Mouse (Mus musculus) hematopoietic stem cell, adult 5-6 weeks (primary cell): Measurements from ENCODE around the gene Lsp1. TPM values are rescaled to one million over a fixed set of nuclear protein-coding genes. Genes with fewer than 3 reads are reported as not detected.
A peak's percentile ranks its signal among the peaks of the same experiment; 100 is the strongest.

Source experiments
- ATAC-seq, 2 experiments: fragments of 125-278 bp in 1 of 2; replicated peaks in 1 of 2; 2 replicates each; pipeline ENCODE4 v1.8.0; 2016 to 2017; ENCODE audit warnings: inconsistent platforms in 2 of 2, mild to moderate bottlenecking in 2 of 2, moderate number of reproducible peaks in 2 of 2, low read depth in 1 of 2, moderate TSS enrichment in 1 of 2; ENCODE audit not compliant: low FRiP score in 2 of 2, poor library complexity in 2 of 2, severe bottlenecking in 2 of 2, insufficient read depth in 1 of 2, low TSS enrichment in 1 of 2
- total RNA-seq: library from RNA; stranded (forward); fragments of 172-1452, 232-1000 nt; gene quantifications from 2 replicates; pipeline ENCODE4 v1.2.3, GENCODE M21; 2017

Lsp1 gene
- total RNA-seq, 1 experiment from 2014 or later = 233 TPM

DNA sequence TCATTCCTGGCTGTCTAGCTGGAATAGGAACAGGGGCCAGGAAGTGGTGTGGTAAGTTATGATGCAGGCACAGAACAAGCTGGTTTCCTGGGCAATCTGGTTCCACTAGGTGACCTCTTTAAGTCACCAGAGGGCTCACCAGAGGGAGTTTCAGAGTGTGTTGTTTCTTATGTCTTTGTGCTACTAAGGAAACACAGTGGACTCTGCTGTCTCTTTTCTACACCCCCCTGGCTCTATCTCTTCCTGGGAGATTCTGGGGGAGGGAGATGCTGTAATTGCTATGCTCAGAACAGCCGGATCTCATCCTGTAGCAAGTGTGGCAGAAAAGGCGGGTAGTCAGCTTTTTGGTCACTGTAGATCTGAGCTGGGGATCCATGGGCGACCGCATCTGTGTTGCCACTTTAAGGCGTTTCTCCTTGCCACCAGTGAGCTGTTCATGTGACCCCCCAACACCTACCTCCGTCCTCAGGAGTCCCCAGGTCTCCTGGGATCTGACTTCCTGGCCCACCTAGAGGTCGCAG, 9.6 kb downstream of the Lsp1 start:
- ATAC-seq = peak; percentile 44 to 61; a peak in 3 of 4 replicates

DNA sequence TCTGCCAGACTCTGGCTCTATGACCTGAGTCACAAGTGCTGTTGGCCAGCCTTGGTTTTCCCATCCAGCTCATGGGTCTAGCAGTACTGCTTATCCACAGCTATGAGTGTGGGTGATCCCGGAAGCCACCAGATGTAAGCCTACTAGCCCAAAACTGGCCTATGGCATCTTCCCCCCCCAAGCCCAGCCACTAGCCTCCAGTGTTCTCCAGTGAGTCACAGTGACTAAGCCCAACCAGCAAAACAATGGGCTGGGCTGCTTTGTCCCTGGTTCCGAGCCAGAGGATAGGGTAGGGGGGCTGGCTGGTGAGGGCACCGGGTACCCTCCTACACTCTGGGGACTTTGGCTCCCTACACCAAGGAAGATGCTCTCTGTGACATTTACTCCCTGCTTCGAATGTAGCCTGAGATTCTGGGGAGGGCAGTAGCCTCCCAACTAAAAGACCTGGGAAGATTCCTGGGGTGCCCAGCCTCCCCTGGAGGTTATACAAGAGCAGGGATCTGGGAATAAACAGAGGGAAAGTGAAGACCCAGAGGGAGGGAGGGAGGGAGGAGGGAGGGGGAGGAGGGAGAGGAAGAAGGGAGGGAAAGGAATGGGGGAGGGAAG, 10.3 kb downstream of the Lsp1 start:
- peak; percentile 19 to 39; a peak in 1 of 4 replicates for ATAC-seq

DNA sequence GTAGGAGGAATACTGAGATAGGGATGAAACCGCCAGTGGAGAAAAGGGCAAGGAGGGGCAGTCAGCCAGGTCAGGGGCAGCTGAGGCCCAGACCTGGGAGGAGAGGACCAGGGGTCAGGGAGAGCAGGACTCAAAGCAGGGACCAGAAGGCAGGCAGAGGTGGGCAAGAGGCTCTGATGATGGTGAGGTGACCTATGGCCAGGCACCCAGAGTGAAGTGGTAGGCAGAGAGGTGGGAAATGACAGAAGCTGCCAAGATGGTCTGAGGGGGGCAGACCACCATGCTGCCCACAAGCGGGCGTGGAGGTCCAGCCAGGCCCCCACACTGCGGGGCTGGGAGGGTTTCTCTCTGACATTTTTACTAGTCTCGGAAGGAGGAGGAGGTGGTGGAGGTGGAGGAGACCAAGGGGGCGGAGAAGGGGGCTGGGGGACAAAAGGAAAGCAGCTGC, 10.8 kb downstream of the Lsp1 start:
- ATAC-seq = no peak

DNA sequence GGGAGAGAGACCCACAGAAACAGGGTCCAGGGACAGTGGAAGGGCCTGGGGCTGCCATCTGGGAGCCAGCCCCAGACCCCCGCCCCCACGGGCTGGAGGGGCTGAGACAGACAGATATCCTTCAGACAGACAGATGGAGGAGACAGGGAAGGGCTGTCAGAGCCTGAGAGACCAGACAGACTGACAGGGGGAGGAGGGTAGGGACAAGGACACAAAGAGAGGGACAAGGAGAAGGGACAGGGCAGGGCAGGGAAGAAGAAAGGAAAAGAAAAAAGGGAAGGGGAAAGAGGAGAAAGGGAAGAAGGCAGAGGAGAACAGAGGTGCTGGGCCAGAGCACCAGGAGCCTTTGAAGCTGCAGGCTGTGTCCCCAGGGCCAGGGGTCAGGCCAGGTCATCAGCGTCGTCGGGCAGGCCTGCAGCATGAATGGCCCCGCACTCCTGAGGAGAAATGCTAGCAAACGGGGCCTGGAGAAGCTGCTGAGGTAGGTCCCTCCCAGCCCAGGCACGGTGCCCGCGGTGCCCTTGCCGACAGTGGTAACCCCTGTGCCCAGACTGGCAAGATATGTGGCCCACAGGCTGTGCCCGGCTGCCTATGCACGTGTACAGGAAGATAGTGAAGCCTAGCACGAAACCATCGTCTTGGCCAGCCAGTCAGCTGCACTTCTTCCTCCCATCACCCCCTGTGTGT, 11.4 kb downstream of the Lsp1 start:
- ATAC-seq = peak; percentile 19; a peak in 1 of 4 replicates

DNA sequence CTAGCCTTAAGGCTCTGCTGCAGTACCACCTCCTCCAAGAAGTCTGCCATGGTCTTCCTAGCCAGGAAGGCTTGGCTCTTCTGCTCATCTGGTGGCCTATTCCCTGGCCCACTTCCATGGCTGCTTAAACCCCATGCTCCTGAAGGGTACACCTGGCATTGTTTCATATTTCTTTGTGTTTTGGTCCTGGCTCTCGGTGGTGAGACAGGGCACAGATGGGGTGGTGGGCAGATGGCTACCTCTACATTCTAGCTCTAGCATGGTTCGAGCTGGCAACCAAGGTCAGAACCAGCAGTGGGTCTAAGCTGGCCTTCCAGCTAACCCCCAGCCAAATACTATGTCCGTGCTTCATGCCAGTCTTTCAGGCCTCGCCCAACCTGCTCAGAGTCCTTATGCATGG, 12.3 kb downstream of the Lsp1 start:
- no peak for ATAC-seq

DNA sequence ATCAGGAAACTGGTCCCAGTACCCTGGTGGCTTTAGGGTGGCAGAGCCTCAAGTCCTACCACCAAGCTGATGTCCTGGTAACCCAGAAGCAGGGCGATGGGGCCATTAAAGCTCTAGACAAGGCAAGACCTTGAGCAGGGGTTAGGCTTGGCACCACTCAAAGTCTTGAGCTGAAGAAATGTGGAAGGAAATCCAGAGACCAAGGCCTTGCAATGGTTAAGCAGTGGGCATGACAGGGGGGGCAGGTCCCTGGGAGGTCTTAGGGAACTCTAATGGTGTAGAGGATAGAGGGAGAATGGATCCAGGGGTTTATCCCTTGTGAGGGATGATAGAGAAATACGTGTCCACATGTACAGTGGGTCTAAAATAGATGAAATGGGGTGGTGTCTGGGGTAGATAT, 12.9 kb downstream of the Lsp1 start:
- no peak for ATAC-seq

DNA sequence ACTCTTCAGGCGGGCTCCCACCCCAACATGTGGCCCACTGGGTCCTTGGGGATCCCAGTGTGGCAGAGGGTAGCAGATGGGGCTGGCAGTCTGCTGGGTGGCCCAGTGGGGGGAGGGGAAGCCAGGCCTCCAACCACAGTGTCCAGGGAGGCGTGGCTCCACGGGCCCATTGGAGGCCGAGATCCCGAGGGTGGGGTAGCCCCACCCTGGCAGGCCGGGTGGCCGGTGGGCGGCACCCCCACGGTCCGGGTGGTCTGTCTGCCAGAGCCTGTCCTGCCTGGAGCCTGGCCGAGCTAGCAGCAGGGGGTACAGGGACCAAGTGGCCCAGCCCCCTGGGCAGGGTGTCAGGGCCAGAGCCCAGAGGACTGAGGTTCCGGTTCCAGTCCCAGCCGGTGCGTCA, 14.2 kb downstream of the Lsp1 start:
- ATAC-seq = no peak

DNA sequence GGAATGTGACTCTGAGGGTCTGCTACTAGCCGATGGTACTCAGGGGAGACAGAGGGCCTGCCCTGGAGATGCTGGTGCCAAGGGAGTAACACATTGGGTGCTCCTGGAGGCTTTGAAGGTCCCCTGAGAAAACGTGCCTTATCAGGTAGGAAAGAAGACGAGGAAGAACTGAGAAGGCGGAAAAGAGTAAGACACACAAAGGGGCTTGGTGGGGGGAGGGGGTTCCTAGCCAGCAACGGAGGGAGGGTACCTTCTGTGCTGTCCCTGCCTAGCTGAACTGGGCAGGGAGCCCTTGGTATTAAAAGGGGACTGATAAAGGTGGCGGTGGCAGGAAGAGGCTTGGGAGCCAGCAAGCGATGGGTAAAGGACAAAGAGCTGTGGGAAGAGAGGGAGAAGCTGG, 15.0 kb downstream of the Lsp1 start:
- no peak for ATAC-seq

DNA sequence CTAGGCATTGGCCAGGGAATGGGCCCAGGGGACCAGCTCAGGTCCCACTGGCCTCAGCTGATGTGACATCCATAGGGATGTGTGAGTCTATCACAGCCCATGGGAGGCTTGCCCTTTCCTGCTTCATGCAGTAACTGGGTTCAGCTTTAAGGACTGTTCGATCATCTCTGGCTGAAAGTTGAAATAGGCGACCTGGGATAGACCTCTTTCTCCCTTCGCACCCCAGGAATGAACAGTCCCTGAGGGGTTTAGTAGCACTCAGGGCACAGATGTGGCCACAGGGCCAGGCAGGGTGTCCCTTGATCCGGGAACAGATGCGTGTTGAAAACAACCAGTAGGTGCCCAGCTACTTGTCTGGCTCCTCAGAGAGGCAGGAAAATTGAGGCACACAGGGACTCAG, 15.7 kb downstream of the Lsp1 start:
- no peak for ATAC-seq

DNA sequence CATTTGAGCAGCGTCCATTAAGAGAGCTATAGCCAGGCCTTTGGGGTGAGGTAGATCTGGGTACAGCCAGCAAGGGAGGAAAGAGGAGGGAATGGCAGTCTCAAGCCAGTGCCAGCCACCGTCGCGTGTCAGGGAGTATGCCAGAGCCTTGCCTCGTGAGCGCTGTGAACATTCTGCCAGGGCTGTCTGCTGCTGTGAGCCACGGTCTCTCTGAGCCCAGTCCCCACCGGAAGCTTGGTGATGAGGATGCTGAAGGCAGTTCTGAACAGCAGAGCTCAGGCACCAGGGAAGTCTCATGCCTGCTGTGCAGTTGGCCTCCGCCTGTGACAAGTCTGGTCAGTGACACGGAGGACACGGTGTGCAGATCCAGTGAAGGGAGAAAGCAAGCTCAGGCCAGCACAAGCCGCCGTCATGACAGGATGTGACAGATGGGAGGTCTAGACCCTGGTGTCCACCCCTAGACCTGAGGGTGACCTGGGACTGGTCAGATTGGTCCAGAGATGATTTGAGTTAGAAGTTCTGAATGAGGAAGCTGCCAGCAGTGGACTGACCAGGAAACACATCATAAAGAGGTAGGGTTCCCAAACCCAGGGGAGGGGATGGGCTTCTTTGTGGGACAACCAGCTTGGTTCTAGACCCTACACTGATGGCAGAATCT, 16.3 kb downstream of the Lsp1 start:
- ATAC-seq = no peak; a peak in 1 of 4 replicates

DNA sequence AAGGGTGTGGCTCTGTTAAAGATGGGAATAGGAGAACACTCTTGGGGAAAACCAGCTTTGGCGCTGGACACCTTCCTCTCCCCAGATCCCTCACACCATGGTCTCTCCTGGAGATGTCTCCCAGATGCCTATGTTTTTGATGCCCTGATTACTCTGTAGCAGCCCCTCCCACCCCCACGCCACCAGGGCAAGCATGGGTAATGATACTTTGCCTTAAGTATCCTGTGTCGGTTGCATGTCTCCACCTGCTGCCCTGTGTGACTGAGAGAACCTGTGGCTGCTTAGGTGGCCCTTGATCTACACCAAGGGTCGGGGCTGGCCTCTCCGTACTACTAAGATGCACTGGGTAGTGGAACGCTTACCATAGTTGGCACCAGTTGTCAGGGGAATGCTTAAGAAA, 17.4 kb downstream of the Lsp1 start:
- no peak for ATAC-seq

DNA sequence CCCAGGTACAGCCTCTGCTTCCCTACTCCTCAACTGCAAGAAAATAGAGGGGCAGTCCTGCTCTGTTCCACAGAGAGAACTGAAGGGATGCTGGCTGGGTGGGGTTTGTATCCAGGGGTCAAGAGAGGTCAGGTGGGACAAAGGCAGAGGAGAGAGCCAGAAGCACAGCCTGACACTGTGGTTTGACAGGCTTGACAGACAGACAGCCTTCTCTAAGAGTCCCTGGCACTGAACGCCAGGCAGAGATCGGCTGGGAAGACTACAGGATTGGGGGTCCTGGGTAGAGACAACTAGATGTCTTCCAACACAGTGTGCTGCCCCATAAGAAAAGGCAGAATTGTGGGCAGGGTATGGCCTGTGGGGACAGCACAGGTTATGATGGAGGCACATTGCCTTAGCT, 18.0 kb downstream of the Lsp1 start:
- no peak for ATAC-seq

DNA sequence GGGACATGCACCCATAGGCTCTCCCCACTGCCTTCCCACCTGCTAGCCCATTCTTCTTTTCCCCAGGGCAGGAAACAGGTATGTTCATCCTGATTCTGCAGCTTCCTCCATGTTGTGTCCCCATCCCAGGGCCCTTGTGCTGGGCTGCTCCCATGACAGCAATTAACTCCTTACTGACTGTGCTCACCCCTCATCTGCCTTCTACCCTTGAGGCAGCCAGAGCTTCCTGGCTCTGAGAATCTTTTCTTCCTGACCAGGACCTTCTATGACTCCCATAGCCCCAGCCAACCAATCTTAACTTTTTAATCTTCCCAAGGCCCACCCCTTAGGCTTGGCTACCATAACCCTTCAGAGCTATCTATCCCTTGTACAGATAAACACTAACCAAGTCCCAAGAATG, 18.7 kb downstream of the Lsp1 start:
- no peak for ATAC-seq

DNA sequence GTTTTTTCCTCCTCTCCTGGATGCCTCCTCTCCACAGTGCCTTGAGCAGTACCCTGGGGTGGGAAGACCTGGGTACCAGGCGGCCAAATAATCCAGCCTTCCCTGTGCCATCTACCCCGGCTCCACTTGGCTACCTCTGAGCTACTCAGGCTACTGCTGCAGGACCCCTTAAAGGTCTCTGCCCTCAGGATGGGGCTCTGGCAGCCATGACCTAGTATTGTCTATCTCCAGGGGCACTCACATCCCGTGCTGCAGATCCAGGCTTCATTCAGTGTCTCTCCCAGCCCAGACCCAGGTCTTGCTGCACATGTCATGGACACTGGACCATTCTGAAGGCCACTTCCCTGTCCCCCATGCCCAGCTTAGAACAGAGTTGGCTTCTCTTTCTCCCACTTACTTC, 19.3 kb downstream of the Lsp1 start:
- ATAC-seq = no peak

DNA sequence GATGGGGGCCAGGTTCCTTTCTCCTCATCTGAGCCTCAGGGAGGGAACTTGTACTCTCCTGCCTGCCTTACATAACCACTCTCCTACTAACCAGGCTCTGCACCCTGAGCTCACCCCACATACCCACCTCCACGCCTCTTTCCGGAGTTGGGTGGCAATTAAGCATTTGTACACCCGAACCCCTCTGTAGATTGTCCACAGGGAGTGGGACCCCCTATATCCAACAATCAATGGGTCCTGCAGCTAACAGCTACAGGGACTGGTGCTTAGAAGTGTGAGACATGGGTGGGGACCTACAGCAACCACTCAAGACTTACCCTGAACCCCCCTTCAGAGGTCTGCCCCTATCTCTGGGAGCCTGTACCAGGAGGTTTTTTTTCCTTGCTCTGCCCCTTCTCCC, 20.1 kb downstream of the Lsp1 start:
- ATAC-seq = no peak

DNA sequence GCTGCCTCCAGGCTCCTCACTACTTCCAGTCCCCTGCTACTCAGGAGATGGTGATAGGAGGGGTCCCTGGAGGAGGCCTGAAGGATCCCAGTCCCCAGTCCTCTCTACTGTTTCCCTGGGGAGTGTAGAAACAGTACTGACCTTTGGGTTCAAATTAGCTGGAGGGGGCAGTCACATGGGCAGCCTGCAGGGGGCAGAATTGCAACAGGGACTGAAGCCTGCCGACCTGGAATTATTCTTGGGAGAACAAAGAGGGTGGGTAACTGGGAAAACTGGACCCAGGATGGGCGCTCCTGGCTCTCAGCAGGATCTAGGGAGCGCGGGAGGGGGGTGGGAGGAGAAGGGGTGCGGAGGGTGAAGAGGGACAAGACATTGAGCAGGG, 20.6 kb downstream of the Lsp1 start:
- no peak; a peak in 1 of 4 replicates for ATAC-seq

DNA sequence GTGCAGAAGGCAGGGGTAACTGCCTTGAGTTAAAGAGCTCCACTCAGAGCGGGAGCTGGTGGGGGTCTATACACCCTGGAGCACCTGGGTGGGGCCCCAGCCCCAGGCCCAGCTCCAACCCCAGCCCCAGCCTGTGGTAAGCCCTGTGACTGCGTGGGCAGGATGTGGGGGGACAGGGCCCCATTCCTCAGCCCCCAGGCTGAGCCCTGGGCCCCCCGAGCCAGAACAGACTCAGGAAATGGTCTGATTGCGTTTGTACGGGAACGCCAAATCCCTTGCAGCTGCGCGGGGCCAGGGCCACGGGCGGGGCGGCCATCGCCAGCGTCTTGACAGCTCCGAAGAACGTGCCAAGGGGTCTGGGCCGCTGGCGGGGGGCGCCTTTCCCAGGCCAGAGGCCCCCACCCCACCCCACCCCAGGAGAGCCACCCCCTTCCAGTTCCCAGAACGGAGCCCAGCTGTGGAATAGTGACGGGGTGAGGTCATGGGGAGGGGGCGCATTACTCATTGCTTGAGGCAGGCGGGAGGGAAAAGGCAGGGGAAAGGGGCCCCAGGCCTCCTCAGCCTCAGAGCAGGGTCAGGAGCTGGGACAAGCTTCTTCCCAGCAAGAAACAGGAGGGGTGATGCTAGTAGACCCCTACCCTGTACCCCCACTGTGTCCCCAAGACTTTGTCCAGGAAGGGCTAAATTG, 21.1 kb downstream of the Lsp1 start:
- peak in 1 of 2 experiments; percentile 42; a peak in 2 of 4 replicates for ATAC-seq

DNA sequence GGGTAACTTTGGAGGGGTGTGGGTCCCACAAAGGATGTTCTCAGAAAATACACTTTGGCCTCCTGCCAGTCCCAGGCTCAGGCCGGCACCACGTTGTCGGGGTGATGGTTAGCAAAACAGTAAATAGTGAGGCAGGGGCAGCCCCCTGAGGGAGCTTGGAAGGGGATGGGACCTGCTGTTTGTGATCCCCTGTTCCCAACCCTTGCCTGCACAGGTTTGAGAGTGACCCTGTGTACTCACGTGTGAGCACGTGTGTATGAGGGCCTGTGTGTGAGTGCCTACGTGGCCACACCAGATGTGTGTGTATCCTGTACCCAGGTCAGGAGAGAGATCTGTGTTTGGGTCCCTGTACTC, 21.6 kb downstream of the Lsp1 start:
- no peak for ATAC-seq
